Comparison of ENCODE assay signal across 7 mouse cellular contexts in genomic region chr2:38378849-38379545, GRCm38 (mm10). TPM values are rescaled to one million over a fixed set of nuclear protein-coding genes. Genes with fewer than 3 reads are reported as not detected.
DNase-seq lines count a peak whose midpoint lies in the region; ATAC-seq and TF ChIP-seq lines count a peak whose summit lies in the region.

No protein-coding gene starts in this region.

- TF ChIP-seq CTCF in liver, adult 2 months (IDR thresholded peaks at IDR 0.05; ENCODE audit: low read depth, low read length) = 0 out of 2 replicates have a peak, but pooled peaks have one; percentile 3

- H3K4me3 ChIP-seq in liver, adult 2 months (ENCODE audit: insufficient read depth, low read depth, low read length) = peak overlapping the region; percentile 27; the same call in 1 of the 2 replicates
- peak overlapping the region; percentile 15 for H3K4me3 ChIP-seq in hindbrain, embryonic 12.5 days
- peak overlapping the region; percentile 20 for H3K4me3 ChIP-seq in midbrain, embryonic 12.5 days

- peak overlapping the region; percentile 41 for H3K4me2 ChIP-seq in hindbrain, embryonic 12.5 days (replicated peaks)
- H3K4me2 ChIP-seq in midbrain, embryonic 12.5 days (replicated peaks) = peak overlapping the region; percentile 44

- no peak for DNase-seq in liver, adult 2 months (ENCODE audit: extremely low read depth, low read depth, low spot score)
- no peak for DNase-seq in liver
- peak; percentile 87 for DNase-seq in cerebellum, adult 9-11 months
- DNase-seq in right cerebral cortex, postnatal 10 days (ENCODE audit: low spot score in 2 of 2) = no peak
- DNase-seq in right cerebral cortex, postnatal 14 days = no peak

- H3K79me2 ChIP-seq in liver, adult 2 months (ENCODE audit: control insufficient read depth, insufficient read depth, low read length) = no peaks in the 10 kb centered on the region

- TF ChIP-seq POLR2A in liver, adult 2 months (IDR thresholded peaks at IDR 0.05; ENCODE audit: extremely low read depth, insufficient read depth, low read length) = no peak

- no peaks in the 10 kb centered on the region for H3K36me3 ChIP-seq in liver, adult 2 months (ENCODE audit: control insufficient read depth, insufficient read depth, low read length)
- no peaks in the 10 kb centered on the region for H3K36me3 ChIP-seq in hindbrain, embryonic 12.5 days
- H3K36me3 ChIP-seq in midbrain, embryonic 12.5 days = no peaks in the 10 kb centered on the region

- no peaks in the 10 kb centered on the region for H3K4me1 ChIP-seq in liver, adult 2 months (ENCODE audit: control insufficient read depth, insufficient read depth, low read length)
- peaks cover 15% of the 10 kb centered on the region for H3K4me1 ChIP-seq in hindbrain, embryonic 12.5 days
- H3K4me1 ChIP-seq in midbrain, embryonic 12.5 days = peaks cover 25% of the 10 kb centered on the region

- H3K27me3 ChIP-seq in liver, adult 2 months (ENCODE audit: control insufficient read depth, insufficient read depth, low read length) = no peaks in the 10 kb centered on the region
- peaks cover 68% of the 10 kb centered on the region for H3K27me3 ChIP-seq in hindbrain, embryonic 12.5 days
- H3K27me3 ChIP-seq in midbrain, embryonic 12.5 days = peaks cover 79% of the 10 kb centered on the region

- no peaks in the 10 kb centered on the region for H3K9me3 ChIP-seq in hindbrain, embryonic 12.5 days (replicated peaks)
- H3K9me3 ChIP-seq in midbrain, embryonic 12.5 days = no peaks in the 10 kb centered on the region

- no peak overlapping the region for H3K27ac ChIP-seq in liver, adult 2 months (replicated peaks; ENCODE audit: insufficient read depth, low read depth, low read length)
- H3K27ac ChIP-seq in hindbrain, embryonic 12.5 days = no peak overlapping the region
- no peak overlapping the region for H3K27ac ChIP-seq in midbrain, embryonic 12.5 days (replicated peaks)

- H3K9ac ChIP-seq in liver, adult 2 months (ENCODE audit: low read depth, low read length) = no peak overlapping the region
- H3K9ac ChIP-seq in hindbrain, embryonic 12.5 days = peak overlapping the region; percentile 24; the same call in 1 of the 2 replicates
- no peak overlapping the region for H3K9ac ChIP-seq in midbrain, embryonic 12.5 days (replicated peaks)

- no peak for ATAC-seq in hindbrain, embryonic 12.5 days (ENCODE audit: low FRiP score)
- no peak for ATAC-seq in midbrain, embryonic 12.5 days (ENCODE audit: low FRiP score, low read depth)

- WGBS in liver, adult 2 months = 7% methylated on average over 29 of the region's 29 CpGs
- WGBS in hindbrain, embryonic 12.5 days = 5% methylated on average over 29 of the region's 29 CpGs
- 4% methylated on average over 29 of the region's 29 CpGs for WGBS in midbrain, embryonic 12.5 days

RNA-seq across cellular contexts. Expression of gene Lhx2, which starts 39.9 kb away (rescaled TPM):
- total RNA-seq in liver, adult 2 months (2014; rRNA removed) = 1.3 and 3.6 TPM in 2 replicates
- polyA plus RNA-seq in liver, adult 2 months (2012; rRNA removed) = 4.6 and 5.4 TPM in 2 replicates
- polyA plus RNA-seq in hindbrain, embryonic 12.5 days (2016; fragmentation: Nextera tagmentation; extraction: Ambion mirVana) = 31.0 and 31.2 TPM in 2 replicates
- 110 and 133 TPM in 2 replicates for polyA plus RNA-seq in midbrain, embryonic 12.5 days (2016; fragmentation: Nextera tagmentation; extraction: Ambion mirVana)
